Mouse (Mus musculus) heart, embryonic 13.5 days (tissue): Measurements from ENCODE around the gene Dctn3. TPM values are rescaled to one million over a fixed set of nuclear protein-coding genes. Genes with fewer than 3 reads are reported as not detected.
A peak's percentile ranks its signal among the peaks of the same experiment; 100 is the strongest.
"Not testable (repeated sequence)": the region's sequence is repeated elsewhere in the genome, so short reads cannot be mapped to it uniquely, and the experiment has no call there.

ENCODE experiments used
- ATAC-seq: fragments of 200-750 bp; cut with Nextera tagmentation; 2 replicates; pipeline ENCODE4 v1.8.0; 2017; ENCODE audit warnings: moderate TSS enrichment; ENCODE audit not compliant: insufficient number of reproducible peaks, low FRiP score, low TSS enrichment; ENCODE audit errors: extremely low read depth
- H3K27ac ChIP-seq: fragments of 300-500 bp; sonication (generic); replicated peaks from 2 replicates; pipeline ENCODE4 v1.5.1; 2015; ENCODE audit warnings: moderate library complexity, mild to moderate bottlenecking, inconsistent platforms
- H3K27me3 ChIP-seq: fragments of 300-500 bp; sonication (generic); replicated peaks from 2 replicates; pipeline ENCODE4 v1.6.1; 2015; ENCODE audit warnings: mild to moderate bottlenecking, inconsistent platforms
- H3K36me3 ChIP-seq: fragments of 300-500 bp; sonication (generic); 2 replicates; pipeline ENCODE4 v1.6.1; 2015; ENCODE audit warnings: mild to moderate bottlenecking, inconsistent platforms
- H3K4me1 ChIP-seq: fragments of 300-500 bp; sonication (generic); 2 replicates; pipeline ENCODE4 v1.6.1; 2015; ENCODE audit warnings: inconsistent platforms
- H3K4me2 ChIP-seq: fragments of 300-500 bp; sonication (generic); 2 replicates; pipeline ENCODE4 v1.6.1; 2015; ENCODE audit warnings: inconsistent platforms, mild to moderate bottlenecking, moderate library complexity
- H3K4me3 ChIP-seq: fragments of 300-500 bp; sonication (generic); 2 replicates; pipeline ENCODE4 v1.5.1; 2015; ENCODE audit warnings: moderate library complexity, mild to moderate bottlenecking, inconsistent platforms
- H3K9ac ChIP-seq: fragments of 300-500 bp; sonication (generic); 2 replicates; pipeline ENCODE4 v1.6.1; 2015; ENCODE audit warnings: inconsistent platforms, mild to moderate bottlenecking, moderate library complexity
- H3K9me3 ChIP-seq: fragments of 300-500 bp; sonication (generic); 2 replicates; pipeline ENCODE4 v1.6.1; 2016; ENCODE audit warnings: inconsistent platforms
- WGBS: fragments of 180-500 bp; shearing (Covaris S2); methylation state at CpG from one replicate; pipeline ENCODE4 v1.1.7; 2015; ENCODE audit warnings: mixed read lengths; 5-methylcytosine and 5-hydroxymethylcytosine counted together
- polyA plus RNA-seq: library from polyadenylated mRNA; unstranded; fragments of >200 nt; fragmentation: Nextera tagmentation; extraction: Ambion mirVana; gene quantifications from 2 replicates; pipeline ENCODE4 v1.2.1, GENCODE M21; 2015

The Dctn3 gene
- polyA plus RNA-seq, 1 experiment from 2014 or later = 128 TPM

GRCm38 (mm10) chr4:41711705-41712375 lies 11.1 kb downstream of the Dctn3 start:
- no peak for ATAC-seq
- Histone ChIP-seq H3K9ac (peak overlapping the region; percentile 97), H3K4me2 (peak overlapping the region; percentile 95), H3K36me3 (peaks cover 34% of the 10 kb centered on the region), H3K27ac (no peak overlapping the region), H3K4me3 (peak overlapping the region; percentile 85), H3K9me3 (no peaks in the 10 kb centered on the region), H3K27me3 (peaks cover 11% of the 10 kb centered on the region), H3K4me1 (peaks cover 33% of the 10 kb centered on the region)
- WGBS = 72% methylated on average over 16 of the region's 16 CpGs

GRCm38 (mm10) chr4:41710229-41710628 lies 12.7 kb downstream of the Dctn3 start:
- Histone ChIP-seq H3K4me2 (no peak overlapping the region), H3K36me3 (peaks cover 20% of the 10 kb centered on the region; the same call in 1 of the 2 replicates), H3K4me3 (no peak overlapping the region), H3K9ac (no peak overlapping the region), H3K27ac (no peak overlapping the region), H3K4me1 (peaks cover 45% of the 10 kb centered on the region), H3K9me3 (no peaks in the 10 kb centered on the region), H3K27me3 (peaks cover 20% of the 10 kb centered on the region)
- ATAC-seq = no peak
- WGBS = 54% methylated on average over 4 of the region's 4 CpGs

GRCm38 (mm10) chr4:41708192-41708745 lies 14.7 kb downstream of the Dctn3 start:
- Histone ChIP-seq H3K9ac (no peak overlapping the region), H3K27me3 (peaks cover 37% of the 10 kb centered on the region), H3K36me3 (peaks cover 20% of the 10 kb centered on the region; the same call in 1 of the 2 replicates), H3K4me3 (no peak overlapping the region), H3K4me2 (no peak overlapping the region), H3K27ac (no peak overlapping the region), H3K4me1 (peaks cover 39% of the 10 kb centered on the region), H3K9me3 (no peaks in the 10 kb centered on the region)
- ATAC-seq = no peak
- 41% methylated on average over 8 of the region's 8 CpGs for WGBS

GRCm38 (mm10) chr4:41707011-41707535 lies 15.9 kb downstream of the Dctn3 start:
- H3K4me3 ChIP-seq = 0 out of 2 replicates have a peak overlapping the region, but pooled peaks have one; percentile 3
- peak; percentile 49 for ATAC-seq

GRCm38 (mm10) chr4:41705922-41706754 lies 16.8 kb downstream of the Dctn3 start:
- Histone ChIP-seq H3K27ac (no peak overlapping the region), H3K36me3 (peaks cover 9% of the 10 kb centered on the region; the same call in 1 of the 2 replicates), H3K9ac (no peak overlapping the region), H3K4me1 (peaks cover 22% of the 10 kb centered on the region), H3K27me3 (peaks cover 40% of the 10 kb centered on the region), H3K4me3 (no peak overlapping the region), H3K4me2 (peak overlapping the region; percentile 51; the same call in 1 of the 2 replicates), H3K9me3 (no peaks in the 10 kb centered on the region)
- ATAC-seq = no peak
- WGBS = 52% methylated on average over 19 of the region's 19 CpGs

More at GRCm38 (mm10) chr4:41707011-41707535, 15.9 kb downstream of the Dctn3 start:
- WGBS = 3% methylated on average over 13 of the region's 13 CpGs
- Histone ChIP-seq H3K36me3 (peaks cover 18% of the 10 kb centered on the region; the same call in 1 of the 2 replicates), H3K27me3 (peaks cover 40% of the 10 kb centered on the region), H3K4me1 (peaks cover 30% of the 10 kb centered on the region), H3K27ac (no peak overlapping the region), H3K4me2 (peak overlapping the region; percentile 51), H3K9ac (0 out of 2 replicates have a peak overlapping the region, but pooled peaks have one; percentile 42), H3K9me3 (no peaks in the 10 kb centered on the region)

GRCm38 (mm10) chr4:41704651-41705050 lies 18.3 kb downstream of the Dctn3 start:
- H3K4me2 ChIP-seq = no peak overlapping the region
- WGBS = 2% methylated on average over 5 of the region's 5 CpGs
- no peak for ATAC-seq
- H3K9me3 ChIP-seq = no peaks in the 10 kb centered on the region
- peaks cover 22% of the 10 kb centered on the region for H3K4me1 ChIP-seq
- no peaks in the 10 kb centered on the region for H3K36me3 ChIP-seq
- no peak overlapping the region for H3K4me3 ChIP-seq
- no peak overlapping the region for H3K27ac ChIP-seq
- H3K27me3 ChIP-seq = peaks cover 40% of the 10 kb centered on the region
- no peak overlapping the region for H3K9ac ChIP-seq

GRCm38 (mm10) chr4:41702226-41702625 lies 20.7 kb downstream of the Dctn3 start:
- H3K27ac ChIP-seq, H3K36me3 ChIP-seq, H3K4me3 ChIP-seq, H3K9me3 ChIP-seq, H3K9ac ChIP-seq, H3K4me2 ChIP-seq, ATAC-seq: not testable (repeated sequence)
- peaks cover 37% of the 10 kb centered on the region for H3K27me3 ChIP-seq
- H3K4me1 ChIP-seq = peaks cover 21% of the 10 kb centered on the region
- WGBS = 59% methylated on average over 2 of the region's 2 CpGs

- H3K4me3 ChIP-seq, H3K4me1 ChIP-seq, H3K27ac ChIP-seq, H3K9ac ChIP-seq, H3K36me3 ChIP-seq, H3K4me2 ChIP-seq, ATAC-seq, H3K9me3 ChIP-seq: not testable (repeated sequence)
- WGBS = 58% methylated on average over 2 of the region's 8 CpGs
- peaks cover 26% of the 10 kb centered on the region for H3K27me3 ChIP-seq
Observed at GRCm38 (mm10) chr4:41700224-41700623, 22.7 kb downstream of the Dctn3 start.

GRCm38 (mm10) chr4:41699783-41700182 lies 23.2 kb downstream of the Dctn3 start, which contains the start of gene Il11ra1:
Gene Il11ra1 (plus strand): TSS chr4:41699989.
- Histone ChIP-seq H3K27me3 (peaks cover 22% of the 10 kb centered on the region), H3K4me2 (peak within 1 kb of the TSS; percentile 37)
- not testable (repeated sequence) for H3K4me1 ChIP-seq, H3K9me3 ChIP-seq, ATAC-seq, H3K36me3 ChIP-seq, H3K4me3 ChIP-seq, H3K27ac ChIP-seq, H3K9ac ChIP-seq
- 67% methylated on average over 10 of the region's 10 CpGs for WGBS

GRCm38 (mm10) chr4:41698421-41699016 lies 24.5 kb downstream of the Dctn3 start:
- ATAC-seq, H3K4me3 ChIP-seq, H3K36me3 ChIP-seq, H3K9me3 ChIP-seq, H3K9ac ChIP-seq, H3K27ac ChIP-seq, H3K4me1 ChIP-seq: not testable (repeated sequence)
- Histone ChIP-seq H3K27me3 (peaks cover 13% of the 10 kb centered on the region), H3K4me2 (peak overlapping the region; percentile 37)
- WGBS = 7% methylated on average over 20 of the region's 32 CpGs
